In the genomic region with DNA sequence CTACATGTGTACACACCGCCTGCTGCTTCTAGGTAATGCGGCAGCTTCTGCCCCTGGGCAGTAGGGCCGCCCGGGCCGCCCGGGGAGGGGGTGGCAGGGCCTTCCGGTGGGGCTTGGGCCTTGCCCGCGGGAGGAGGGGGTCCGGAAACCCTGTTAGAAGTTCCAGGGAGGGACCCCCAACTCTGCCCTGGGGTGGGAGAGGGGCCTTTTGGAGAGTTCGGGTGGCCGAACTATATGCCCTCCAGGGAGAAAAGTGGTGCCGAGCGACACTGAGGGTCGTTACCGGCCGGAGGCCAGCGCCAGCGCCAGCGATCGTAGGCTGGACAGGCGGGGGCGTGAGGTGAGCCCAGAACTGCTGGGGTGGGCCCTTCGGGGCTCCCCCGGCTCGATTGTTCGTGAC, we compare ENCODE assay signal across 8 mouse cellular contexts. TPM values are rescaled to one million over a fixed set of nuclear protein-coding genes. Genes with fewer than 3 reads are reported as not detected.
A peak's percentile ranks its signal among the peaks of the same experiment; 100 is the strongest.
DNase-seq lines count a peak whose midpoint lies in the region; ATAC-seq and TF ChIP-seq lines count a peak whose summit lies in the region.

No protein-coding gene starts in this region.

- no peak for ATAC-seq in heart, embryonic 11.5 days (replicated peaks; ENCODE audit: insufficient number of reproducible peaks, low FRiP score, low TSS enrichment)
- ATAC-seq in G1E (ENCODE audit: extremely low read depth, insufficient number of reproducible peaks, low FRiP score, poor library complexity, severe bottlenecking): no peak
- ATAC-seq in hindbrain, embryonic 12.5 days (ENCODE audit: low FRiP score): no peak
- ATAC-seq in midbrain, embryonic 11.5 days (ENCODE audit: low FRiP score): no peak

- no peak for DNase-seq in heart, adult 9 months (ENCODE audit: low spot score in 2 of 2)
- DNase-seq in G1E (ENCODE audit: low spot score): no peak
- DNase-seq in midbrain, embryonic 11.5 days (ENCODE audit: low spot score, missing footprints): no peak
- no peak for DNase-seq in layer of hippocampus, postnatal 14 days (ENCODE audit: low spot score in 2 of 2)
- no peak for DNase-seq in right cerebral cortex, postnatal 14 days
- no peak for DNase-seq in thymus, postnatal 0 days (ENCODE audit: low spot score)

- no peaks in the 10 kb centered on the region; the same call in 1 of the 2 replicates for H3K4me1 ChIP-seq in heart, embryonic 11.5 days (ENCODE audit: control insufficient read depth, insufficient read depth, low read length)
- H3K4me1 ChIP-seq in G1E (ENCODE audit: insufficient read depth, low read depth, low read length): peaks cover 6% of the 10 kb centered on the region
- peaks cover 32% of the 10 kb centered on the region for H3K4me1 ChIP-seq in hindbrain, embryonic 12.5 days
- H3K4me1 ChIP-seq in midbrain, embryonic 11.5 days (ENCODE audit: control insufficient read depth, insufficient read depth, low read length): peaks cover 2% of the 10 kb centered on the region; the same call in 1 of the 2 replicates

- no peaks in the 10 kb centered on the region for H3K36me3 ChIP-seq in heart, embryonic 11.5 days (ENCODE audit: control insufficient read depth, insufficient read depth, low read length)
- H3K36me3 ChIP-seq in G1E (replicated peaks): peaks cover 20% of the 10 kb centered on the region
- peaks cover 7% of the 10 kb centered on the region; the same call in 1 of the 2 replicates for H3K36me3 ChIP-seq in hindbrain, embryonic 12.5 days
- no peaks in the 10 kb centered on the region for H3K36me3 ChIP-seq in midbrain, embryonic 11.5 days (ENCODE audit: control insufficient read depth, insufficient read depth, low read length)

- H3K4me3 ChIP-seq in heart, embryonic 11.5 days (ENCODE audit: low read depth, low read length): peak overlapping the region; percentile 46
- H3K4me3 ChIP-seq in G1E (ENCODE audit: low read depth, low read length): peak overlapping the region; percentile 78
- H3K4me3 ChIP-seq in hindbrain, embryonic 12.5 days: peak overlapping the region; percentile 25
- peak overlapping the region; percentile 25 for H3K4me3 ChIP-seq in midbrain, embryonic 11.5 days (ENCODE audit: low read depth, low read length)

- H3K27me3 ChIP-seq in heart, embryonic 11.5 days (ENCODE audit: control insufficient read depth, insufficient read depth, low read length): peaks cover 21% of the 10 kb centered on the region
- H3K27me3 ChIP-seq in G1E (ENCODE audit: insufficient read depth, low read length): no peaks in the 10 kb centered on the region
- H3K27me3 ChIP-seq in hindbrain, embryonic 12.5 days: peaks cover 45% of the 10 kb centered on the region
- peaks cover 33% of the 10 kb centered on the region for H3K27me3 ChIP-seq in midbrain, embryonic 11.5 days (ENCODE audit: control insufficient read depth, insufficient read depth, low read length)

- no peak for TF ChIP-seq CTCF in G1E (IDR thresholded peaks at IDR 0.05; ENCODE audit: low read depth, low read length)

- no peak overlapping the region for H3K27ac ChIP-seq in heart, embryonic 11.5 days (ENCODE audit: low read depth, low read length)
- H3K27ac ChIP-seq in hindbrain, embryonic 12.5 days: no peak overlapping the region
- H3K27ac ChIP-seq in midbrain, embryonic 11.5 days (ENCODE audit: low read depth, low read length): no peak overlapping the region

- WGBS in heart, embryonic 11.5 days (ENCODE audit: insufficient replicate concordance): 58% methylated on average over 27 of the region's 27 CpGs
- 51% methylated on average over 27 of the region's 27 CpGs for WGBS in hindbrain, embryonic 12.5 days
- 41% methylated on average over 27 of the region's 27 CpGs for WGBS in midbrain, embryonic 11.5 days

- peak overlapping the region; percentile 75 for H3K4me2 ChIP-seq in heart, embryonic 11.5 days
- H3K4me2 ChIP-seq in hindbrain, embryonic 12.5 days (replicated peaks): peak overlapping the region; percentile 51
- H3K4me2 ChIP-seq in midbrain, embryonic 11.5 days: peak overlapping the region; percentile 52

- H3K9ac ChIP-seq in heart, embryonic 11.5 days (ENCODE audit: low read depth, low read length): no peak overlapping the region; the same call in 1 of the 2 replicates
- H3K9ac ChIP-seq in hindbrain, embryonic 12.5 days: peak overlapping the region; percentile 8; the same call in 1 of the 2 replicates
- no peak overlapping the region for H3K9ac ChIP-seq in midbrain, embryonic 11.5 days (ENCODE audit: low read length)

- peaks cover 46% of the 10 kb centered on the region for H3K9me3 ChIP-seq in heart, embryonic 11.5 days (replicated peaks; ENCODE audit: control insufficient read depth, low read length)
- H3K9me3 ChIP-seq in G1E (replicated peaks): peaks cover 45% of the 10 kb centered on the region
- H3K9me3 ChIP-seq in hindbrain, embryonic 12.5 days (replicated peaks): peaks cover 60% of the 10 kb centered on the region
- peaks cover 18% of the 10 kb centered on the region for H3K9me3 ChIP-seq in midbrain, embryonic 11.5 days (ENCODE audit: control insufficient read depth, low read length)

RNA-seq across cellular contexts. Expression of gene Gnas, which starts 16.1 kb away (rescaled TPM):
- polyA plus RNA-seq in heart, embryonic 11.5 days (2014; fragmentation: Nextera tagmentation; extraction: Ambion mirVana): 1,095 and 1,127 TPM in 2 replicates
- total RNA-seq in G1E (2014; fragmentation: Nextera tagmentation) (1,040 and 1,097 TPM in 2 replicates), G1E (2017) (452 and 490 TPM in 2 replicates)
- polyA plus RNA-seq in G1E (2012): 935 and 1,094 TPM in 2 replicates
- 1,701 and 1,752 TPM in 2 replicates for polyA plus RNA-seq in hindbrain, embryonic 12.5 days (2016; fragmentation: Nextera tagmentation; extraction: Ambion mirVana)
- polyA plus RNA-seq in midbrain, embryonic 11.5 days (2014; fragmentation: Nextera tagmentation; extraction: Ambion mirVana): 1,087 and 1,162 TPM in 2 replicates
- total RNA-seq in layer of hippocampus, postnatal 14 days (2021): 1,000 to 10,000 TPM; 1,917 to 1,971 TPM
- 679 TPM in 2 replicates for polyA plus RNA-seq in thymus, postnatal 0 days (2015; fragmentation: Nextera tagmentation; extraction: Ambion mirVana)

RNA-seq across cellular contexts. Expression of gene Gm20721, which starts 46.3 kb away (rescaled TPM):
- polyA plus RNA-seq in heart, embryonic 11.5 days (2014; fragmentation: Nextera tagmentation; extraction: Ambion mirVana): 5.6 and 8.6 TPM in 2 replicates
- total RNA-seq in G1E (2014; fragmentation: Nextera tagmentation) (not detected in 2 replicates), G1E (2017) (8.6 and 9.0 TPM in 2 replicates)
- 0.99 and 1.3 TPM in 2 replicates for polyA plus RNA-seq in G1E (2012)
- 13.7 and 14.5 TPM in 2 replicates for polyA plus RNA-seq in hindbrain, embryonic 12.5 days (2016; fragmentation: Nextera tagmentation; extraction: Ambion mirVana)
- polyA plus RNA-seq in midbrain, embryonic 11.5 days (2014; fragmentation: Nextera tagmentation; extraction: Ambion mirVana): 9.5 and 15.7 TPM in 2 replicates
- total RNA-seq in layer of hippocampus, postnatal 14 days (2021): 1 to 10 TPM; 2.6 to 2.8 TPM
- 4.1 and 5.4 TPM in 2 replicates for polyA plus RNA-seq in thymus, postnatal 0 days (2015; fragmentation: Nextera tagmentation; extraction: Ambion mirVana)

Comparison
In these comparisons a context has a peak if more than half of its experiments do, and no peak if none do; other contexts are left out.
1. H3K4me3 ChIP-seq: peak in every context shown above with its lines; median percentile 78 in G1E; 46 in heart, embryonic 11.5 days; 25 in hindbrain, embryonic 12.5 days; 25 in midbrain, embryonic 11.5 days.